Mouse (Mus musculus) thymus, postnatal 4 days (tissue): ENCODE results near the gene Ucp2.
"Not testable (repeated sequence)": the region's sequence is repeated elsewhere in the genome, so short reads cannot be mapped to it uniquely, and the experiment has no call there.

Experiments used
- DNase-seq: peaks from one replicate; pipeline ENCODE4 v3.0.0; 2021

The Ucp2 gene

GRCm38 (mm10) chr7:100480175-100480574 is 13.0 kb upstream of the Ucp2 start:
- DNase-seq, result no peak

- DNase-seq, result not testable (repeated sequence)
Measured at GRCm38 (mm10) chr7:100482046-100482445, 11.1 kb upstream of the Ucp2 start.

GRCm38 (mm10) chr7:100484493-100484892 is 8.6 kb upstream of the Ucp2 start:
- no peak for DNase-seq

GRCm38 (mm10) chr7:100487301-100487700 is 5.8 kb upstream of the Ucp2 start:
- DNase-seq, result no peak

GRCm38 (mm10) chr7:100488474-100489048 is 4.6 kb upstream of the Ucp2 start:
- no peak for DNase-seq

- peak; percentile 62 for DNase-seq
Measured at GRCm38 (mm10) chr7:100492391-100493116, 583 bp upstream of the Ucp2 start.

GRCm38 (mm10) chr7:100493484-100494414 is 612 bp downstream of the Ucp2 start:
- DNase-seq, result peak; percentile 74

- DNase-seq, result peak; percentile 53
Measured at GRCm38 (mm10) chr7:100494415-100494831, 1.3 kb downstream of the Ucp2 start.

GRCm38 (mm10) chr7:100495042-100495441 is 1.9 kb downstream of the Ucp2 start:
- peak; percentile 54 for DNase-seq

- DNase-seq, result peak; percentile 83
Measured at GRCm38 (mm10) chr7:100495581-100496251, 2.6 kb downstream of the Ucp2 start.

GRCm38 (mm10) chr7:100496371-100496770 is 3.2 kb downstream of the Ucp2 start:
- DNase-seq, result no peak

GRCm38 (mm10) chr7:100496791-100497190 is 3.7 kb downstream of the Ucp2 start:
- DNase-seq, result peak; percentile 26

- no peak for DNase-seq
Measured at GRCm38 (mm10) chr7:100497402-100497801, 4.3 kb downstream of the Ucp2 start.

- peak; percentile 25 for DNase-seq
Measured at GRCm38 (mm10) chr7:100497982-100498381, 4.8 kb downstream of the Ucp2 start.

GRCm38 (mm10) chr7:100499465-100499864 is 6.3 kb downstream of the Ucp2 start:
- no peak for DNase-seq

- peak; percentile 34 for DNase-seq
Measured at GRCm38 (mm10) chr7:100500276-100500977, 7.3 kb downstream of the Ucp2 start.

GRCm38 (mm10) chr7:100501027-100501843 is 8.1 kb downstream of the Ucp2 start:
- peak; percentile 25 for DNase-seq

GRCm38 (mm10) chr7:100501844-100502373 is 8.8 kb downstream of the Ucp2 start:
- DNase-seq, result no peak

GRCm38 (mm10) chr7:100502374-100502922 is 9.3 kb downstream of the Ucp2 start:
- DNase-seq, result peak; percentile 18

GRCm38 (mm10) chr7:100503076-100503475 is 9.9 kb downstream of the Ucp2 start:
- peak; percentile 54 for DNase-seq
